Mouse (Mus musculus): Measurements from ENCODE around the gene Dffa. TPM values are rescaled to one million over a fixed set of nuclear protein-coding genes. Genes with fewer than 3 reads are reported as not detected.
"Not testable (repeated sequence)": the region's sequence is repeated elsewhere in the genome, so short reads cannot be mapped to it uniquely, and the experiment has no call there.

Dffa gene
- polyA plus RNA-seq, 1 experiment from 2014 or later: 30.2 TPM

DNA sequence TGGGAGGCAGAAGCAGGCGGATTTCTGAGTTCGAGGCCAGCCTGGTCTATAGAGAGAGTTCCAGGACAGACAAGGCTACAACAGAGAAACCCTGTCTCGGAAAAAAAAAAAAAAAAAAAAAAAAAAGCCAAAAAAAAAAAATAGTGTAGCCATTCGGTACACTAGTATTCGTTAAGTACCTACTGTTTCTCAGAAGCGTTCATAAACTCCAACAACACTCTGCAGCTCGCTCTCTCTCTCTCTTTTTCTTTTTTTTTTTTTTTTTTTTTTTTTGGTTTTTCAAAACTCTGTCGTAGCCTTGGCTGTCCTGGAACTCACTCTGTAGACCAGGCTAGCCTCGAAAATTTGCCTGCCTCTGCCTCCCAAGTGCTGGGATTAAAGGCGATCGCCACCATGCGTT is 3.5 kb upstream of the Dffa start:
- H3K27ac ChIP-seq; H3K4me3 ChIP-seq; H3K36me3 ChIP-seq; H3K9me3 ChIP-seq (replicated peaks); H3K9ac ChIP-seq; H3K27me3 ChIP-seq; H3K4me2 ChIP-seq (replicated peaks); ATAC-seq (ENCODE audit: low FRiP score): not testable (repeated sequence)
- WGBS: 87% methylated on average over 12 of the region's 12 CpGs
- peaks cover 23% of the 10 kb centered on the region for H3K4me1 ChIP-seq

DNA sequence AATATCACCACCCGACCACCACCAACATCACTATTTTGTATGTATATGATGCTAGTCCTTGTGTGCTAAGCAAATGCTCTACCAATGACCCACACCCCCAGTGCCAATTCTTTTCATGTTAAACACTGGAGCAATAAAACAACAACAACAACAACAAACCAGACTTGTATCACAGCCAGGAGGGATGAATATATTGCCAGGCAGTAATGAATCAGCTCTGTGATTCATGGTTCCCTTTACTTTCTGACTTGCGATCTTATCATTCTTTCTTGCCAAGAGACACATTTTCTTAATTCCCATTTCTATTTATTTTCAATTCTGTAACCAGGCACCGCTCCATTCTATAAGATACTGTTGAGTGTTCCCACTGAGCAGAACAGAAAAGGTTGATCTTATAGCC is 2.5 kb upstream of the Dffa start:
- ATAC-seq (ENCODE audit: low FRiP score): no peak
- H3K4me2 ChIP-seq (replicated peaks): no peak overlapping the region
- H3K4me3 ChIP-seq: no peak overlapping the region
- 80% methylated on average over 3 of the region's 3 CpGs for WGBS
- no peak overlapping the region for H3K27ac ChIP-seq
- peaks cover 23% of the 10 kb centered on the region for H3K4me1 ChIP-seq
- H3K36me3 ChIP-seq: peaks cover 4% of the 10 kb centered on the region
- no peaks in the 10 kb centered on the region for H3K9me3 ChIP-seq (replicated peaks)
- no peaks in the 10 kb centered on the region for H3K27me3 ChIP-seq
- H3K9ac ChIP-seq: no peak overlapping the region

DNA sequence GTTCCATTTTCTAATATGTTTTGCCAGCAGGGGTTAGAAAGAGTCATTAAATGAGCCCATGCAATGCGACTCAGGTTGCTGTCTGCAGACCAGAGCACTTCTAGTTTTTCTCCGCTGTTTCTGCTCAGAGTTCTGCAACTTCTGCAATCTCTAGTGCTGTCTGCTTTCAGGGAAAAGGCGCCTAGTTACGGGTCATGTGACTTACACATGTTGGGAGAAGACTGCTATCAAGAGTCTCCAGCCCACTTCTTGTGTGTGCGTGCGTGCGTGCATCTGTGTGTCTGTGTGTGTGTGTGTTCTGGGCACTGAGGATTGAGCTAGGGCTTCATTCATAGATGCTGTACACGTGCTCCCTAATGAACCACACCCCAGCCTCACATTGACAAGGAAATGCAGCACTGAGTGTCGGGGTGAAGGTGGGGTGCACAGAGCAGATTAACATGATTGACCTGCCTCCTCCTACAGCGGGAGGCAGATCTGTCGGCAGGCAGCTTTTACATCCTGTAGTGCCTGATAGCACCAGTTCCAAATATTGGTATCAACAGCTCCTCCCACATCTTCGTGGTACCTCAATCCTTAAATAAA is 16.1 kb downstream of the Dffa start:
- not testable (repeated sequence) for H3K4me1 ChIP-seq; ATAC-seq (ENCODE audit: low FRiP score); H3K27me3 ChIP-seq; H3K9me3 ChIP-seq (replicated peaks); H3K27ac ChIP-seq; H3K4me3 ChIP-seq; H3K4me2 ChIP-seq (replicated peaks); H3K9ac ChIP-seq
- H3K36me3 ChIP-seq: peaks cover 31% of the 10 kb centered on the region
- 85% methylated on average over 12 of the region's 12 CpGs for WGBS

DNA sequence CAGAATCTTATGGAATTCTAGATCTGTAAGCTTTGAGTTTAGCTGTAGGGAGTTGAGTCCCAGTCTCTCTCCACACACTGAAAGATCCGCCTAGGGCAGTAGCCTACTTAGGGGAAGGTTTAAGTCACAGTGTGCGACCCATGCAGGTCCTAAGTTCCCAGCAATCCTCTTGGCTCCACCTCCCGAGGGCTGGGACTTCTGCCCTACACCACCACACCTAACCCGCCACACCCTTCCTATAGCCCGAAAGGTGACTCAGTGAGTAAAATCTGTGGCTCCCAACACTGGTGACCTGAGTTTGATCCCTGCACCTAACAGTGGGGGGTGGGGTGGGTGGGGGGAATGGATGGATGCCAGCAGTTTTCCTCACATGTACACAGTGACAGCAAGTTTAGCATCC is 19.5 kb downstream of the Dffa start:
- no peak overlapping the region for H3K27ac ChIP-seq
- H3K4me1 ChIP-seq: no peaks in the 10 kb centered on the region
- H3K9ac ChIP-seq: no peak overlapping the region
- no peak overlapping the region for H3K4me2 ChIP-seq (replicated peaks)
- H3K4me3 ChIP-seq: no peak overlapping the region
- H3K9me3 ChIP-seq (replicated peaks): no peaks in the 10 kb centered on the region
- no peaks in the 10 kb centered on the region for H3K27me3 ChIP-seq
- WGBS: 75% methylated on average over 5 of the region's 5 CpGs
- no peak for ATAC-seq (ENCODE audit: low FRiP score)
- H3K36me3 ChIP-seq: peaks cover 31% of the 10 kb centered on the region

DNA sequence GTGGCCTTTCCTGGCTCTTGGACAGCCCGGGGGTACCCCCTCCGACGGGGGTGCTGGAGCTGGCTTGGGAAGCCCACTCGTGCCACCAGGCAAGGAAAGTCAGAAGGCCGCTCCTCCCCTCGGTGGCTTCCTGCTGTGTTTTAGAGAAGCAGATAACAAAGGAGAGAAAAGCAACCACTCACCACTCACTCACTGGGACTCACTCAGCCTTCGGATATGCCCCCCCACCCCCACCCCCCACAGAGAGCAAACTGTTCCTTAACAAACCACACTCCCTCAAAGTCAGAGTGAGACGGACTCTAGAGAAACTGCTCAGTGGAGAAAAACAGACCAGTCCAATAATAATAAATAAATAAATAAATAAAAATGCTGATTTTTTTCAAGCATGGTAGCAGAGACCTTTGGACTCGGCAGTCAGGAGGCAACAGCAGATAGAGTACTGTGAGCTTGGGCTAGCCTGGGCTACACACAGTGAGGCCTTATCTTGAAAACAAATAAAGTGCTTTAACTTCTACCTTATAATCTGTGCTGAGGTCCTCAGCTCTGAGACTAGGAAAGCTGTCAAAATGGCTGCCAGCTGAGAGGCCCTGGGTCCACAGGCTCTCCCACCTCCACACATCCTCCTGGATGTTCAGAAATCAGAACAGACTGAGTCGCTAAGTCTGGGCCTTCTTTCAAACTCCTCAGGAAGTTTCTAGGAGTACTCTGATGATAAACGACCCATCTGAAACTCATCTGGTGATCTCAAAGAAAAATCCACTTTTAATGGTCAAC is 21.6 kb downstream of the Dffa start:
- H3K4me1 ChIP-seq: no peaks in the 10 kb centered on the region
- peaks cover 32% of the 10 kb centered on the region for H3K36me3 ChIP-seq
- WGBS: 36% methylated on average over 11 of the region's 11 CpGs
- H3K4me3 ChIP-seq: no peak overlapping the region
- H3K9ac ChIP-seq: no peak overlapping the region
- H3K9me3 ChIP-seq (replicated peaks): no peaks in the 10 kb centered on the region
- H3K27ac ChIP-seq: no peak overlapping the region
- ATAC-seq (ENCODE audit: low FRiP score): no peak
- H3K27me3 ChIP-seq: no peaks in the 10 kb centered on the region
- no peak overlapping the region for H3K4me2 ChIP-seq (replicated peaks)

DNA sequence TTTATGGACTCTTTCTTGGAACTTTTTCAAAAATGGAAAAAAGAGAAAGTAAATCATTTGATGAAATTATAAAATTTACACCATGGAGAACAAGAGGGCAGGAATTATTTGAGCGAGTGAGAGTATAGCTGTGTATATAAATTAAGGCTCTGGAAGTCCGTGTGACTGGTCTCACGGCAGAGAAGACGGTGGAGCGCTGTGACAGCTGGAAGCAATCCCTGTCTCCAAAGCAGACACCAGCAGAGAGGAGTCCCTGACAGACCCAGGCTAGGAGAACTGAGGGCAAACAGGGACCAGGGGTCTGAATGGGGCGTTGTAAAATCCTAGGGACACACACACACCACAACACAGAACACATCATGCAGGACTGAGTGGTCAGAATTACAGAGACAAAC is 22.2 kb downstream of the Dffa start:
- Histone ChIP-seq H3K36me3 (peaks cover 34% of the 10 kb centered on the region), H3K9me3 (replicated peaks) (no peaks in the 10 kb centered on the region), H3K4me2 (replicated peaks) (no peak overlapping the region), H3K4me1 (no peaks in the 10 kb centered on the region), H3K27me3 (no peaks in the 10 kb centered on the region), H3K9ac (no peak overlapping the region), H3K27ac (no peak overlapping the region), H3K4me3 (no peak overlapping the region)
- 78% methylated on average over 6 of the region's 6 CpGs for WGBS
- ATAC-seq (ENCODE audit: low FRiP score): no peak

DNA sequence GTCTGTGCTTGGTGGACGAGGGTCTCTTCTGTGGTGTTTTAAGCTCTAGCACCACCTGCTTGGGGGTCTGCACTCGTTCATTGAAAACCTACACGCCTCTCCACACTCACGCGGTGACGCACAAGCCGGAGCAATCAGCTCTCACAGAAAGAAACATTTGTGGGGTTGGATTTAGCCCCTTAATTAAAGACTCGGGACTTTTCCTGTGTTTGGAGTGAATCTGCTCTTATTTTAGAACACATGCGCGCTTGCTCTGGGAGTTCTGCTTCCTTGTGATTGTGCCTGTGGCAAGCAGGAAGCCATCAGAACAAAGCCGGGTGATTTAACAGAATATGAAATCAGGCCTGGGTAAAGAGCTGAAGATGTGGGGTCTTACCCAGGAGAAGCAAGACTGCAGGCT is 22.7 kb downstream of the Dffa start, which contains the start of gene Cort:
Gene Cort (minus strand): TSS at position 101 of the 400 bp plus-strand sequence.
- 92% methylated on average over 11 of the region's 11 CpGs for WGBS

DNA sequence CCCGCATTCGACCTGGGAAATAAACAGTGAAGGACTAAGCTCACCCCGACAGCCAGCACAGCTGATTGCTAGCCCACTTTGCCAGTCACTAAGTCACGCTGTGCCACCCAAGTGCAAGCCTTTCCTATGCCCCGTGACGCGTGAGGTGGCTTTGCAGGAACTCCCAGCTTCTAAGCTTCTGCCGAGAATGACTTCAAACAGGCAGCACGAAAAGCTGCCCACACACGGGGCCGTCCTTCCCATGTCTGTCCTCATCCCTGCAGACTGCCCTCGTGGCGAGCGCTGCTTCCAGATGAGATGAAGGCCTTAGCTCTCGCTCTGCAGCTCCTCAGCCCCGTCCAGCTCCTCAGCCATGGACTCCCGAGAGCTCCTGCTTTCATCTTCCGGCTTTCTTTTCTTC is 24.5 kb downstream of the Dffa start:
- no peaks in the 10 kb centered on the region for H3K9me3 ChIP-seq (replicated peaks)
- H3K4me1 ChIP-seq: no peaks in the 10 kb centered on the region
- no peak overlapping the region for H3K27ac ChIP-seq
- no peak for ATAC-seq (ENCODE audit: low FRiP score)
- no peaks in the 10 kb centered on the region for H3K27me3 ChIP-seq
- 79% methylated on average over 18 of the region's 18 CpGs for WGBS
- H3K4me3 ChIP-seq: no peak overlapping the region
- peaks cover 34% of the 10 kb centered on the region for H3K36me3 ChIP-seq
- no peak overlapping the region for H3K4me2 ChIP-seq (replicated peaks)
- no peak overlapping the region for H3K9ac ChIP-seq

More for the DNA sequence above, 22.7 kb downstream of the Dffa start, which contains the start of gene Cort:
- Histone ChIP-seq H3K36me3 (peaks cover 32% of the 10 kb centered on the region), H3K9ac (no peak within 1 kb of the TSS), H3K4me1 (no peaks in the 10 kb centered on the region), H3K9me3 (replicated peaks) (no peaks in the 10 kb centered on the region), H3K27ac (no peak within 1 kb of the TSS), H3K4me3 (no peak within 1 kb of the TSS), H3K4me2 (replicated peaks) (no peak within 1 kb of the TSS), H3K27me3 (no peaks in the 10 kb centered on the region)
- no peak for ATAC-seq (ENCODE audit: low FRiP score)

DNA sequence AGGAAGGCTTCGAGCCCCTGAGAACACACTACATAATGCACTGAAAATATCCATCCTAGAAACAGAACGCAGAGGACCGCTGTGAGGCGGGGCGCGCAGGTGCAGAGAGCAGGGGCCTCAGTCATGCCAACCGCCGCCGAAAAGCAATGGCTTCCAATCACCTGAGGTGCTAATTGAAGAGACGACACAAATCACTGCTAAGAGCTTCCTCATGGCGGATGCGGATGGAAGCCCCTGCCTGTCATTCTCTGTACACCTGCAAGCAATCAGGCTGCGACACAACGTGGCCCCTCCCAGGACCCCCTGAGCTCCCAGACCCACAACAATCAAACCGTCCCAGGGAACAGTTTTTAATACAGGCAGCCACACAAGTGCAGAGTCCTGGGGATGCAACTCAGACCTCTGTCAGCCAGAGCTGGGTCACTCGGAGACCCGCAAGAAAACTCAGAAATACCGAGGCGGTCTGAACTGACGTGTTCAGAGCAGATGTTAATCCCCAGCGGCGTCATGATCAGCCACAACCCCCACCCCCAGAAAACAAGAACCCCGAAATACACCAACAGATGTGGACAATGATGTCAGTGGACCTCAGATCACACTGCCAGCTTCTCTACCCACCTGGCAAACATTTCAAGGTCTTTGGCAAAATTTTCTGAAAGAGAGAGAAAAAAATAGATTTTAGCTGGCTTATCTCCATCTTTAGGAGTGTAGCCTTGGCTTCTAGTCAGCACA is 27.2 kb downstream of the Dffa start:
- Histone ChIP-seq H3K4me2 (replicated peaks) (no peak overlapping the region), H3K36me3 (peaks cover 34% of the 10 kb centered on the region), H3K27ac (no peak overlapping the region), H3K27me3 (no peaks in the 10 kb centered on the region), H3K9me3 (replicated peaks) (no peaks in the 10 kb centered on the region), H3K4me1 (peaks cover 1% of the 10 kb centered on the region; the same call in 1 of the 2 replicates), H3K9ac (no peak overlapping the region), H3K4me3 (no peak overlapping the region)
- 87% methylated on average over 23 of the region's 23 CpGs for WGBS
- no peak for ATAC-seq (ENCODE audit: low FRiP score)

DNA sequence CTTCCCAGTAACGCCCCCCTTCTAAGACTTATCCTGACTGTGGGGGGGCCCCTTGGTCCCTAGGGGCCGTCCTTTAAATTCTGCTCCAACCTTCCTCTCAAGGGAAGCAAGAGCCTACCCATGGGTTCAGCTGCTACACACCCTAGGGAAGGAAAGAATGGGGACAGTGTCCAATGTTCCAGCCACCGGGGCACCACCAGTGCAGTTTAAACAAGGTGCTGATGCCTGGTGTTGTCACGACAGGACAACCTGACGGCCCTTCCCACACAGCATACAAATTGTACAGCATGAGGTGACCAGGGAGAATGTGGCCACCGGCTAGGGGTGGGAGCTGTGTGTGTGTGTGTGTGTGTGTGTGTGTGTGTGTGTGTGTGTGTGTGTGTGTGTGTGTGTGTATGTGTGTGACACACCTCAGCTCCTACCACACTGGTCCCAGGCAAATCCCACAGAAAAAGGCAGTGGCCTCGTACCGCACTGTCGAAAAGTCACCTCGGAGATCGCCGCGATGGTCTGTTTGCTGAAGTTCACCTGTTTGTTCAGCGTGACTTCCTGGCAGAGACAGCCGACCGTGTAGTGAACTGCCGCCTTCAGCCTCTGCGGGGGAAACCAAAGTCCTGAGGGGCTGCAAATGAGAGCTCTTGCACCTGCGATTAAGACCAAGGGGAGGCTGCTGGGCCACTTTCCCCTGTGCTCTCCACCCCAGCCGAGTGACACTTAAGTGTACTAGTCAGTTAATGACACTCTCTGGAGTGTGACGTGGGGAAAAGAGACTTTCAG is 28.0 kb downstream of the Dffa start:
- ATAC-seq (ENCODE audit: low FRiP score): no peak
- H3K36me3 ChIP-seq: peaks cover 34% of the 10 kb centered on the region
- peaks cover 9% of the 10 kb centered on the region for H3K4me1 ChIP-seq
- no peak overlapping the region for H3K4me3 ChIP-seq
- H3K27ac ChIP-seq: no peak overlapping the region
- no peaks in the 10 kb centered on the region for H3K9me3 ChIP-seq (replicated peaks)
- H3K9ac ChIP-seq: no peak overlapping the region
- WGBS: 80% methylated on average over 21 of the region's 21 CpGs
- H3K4me2 ChIP-seq (replicated peaks): no peak overlapping the region
- H3K27me3 ChIP-seq: no peaks in the 10 kb centered on the region

DNA sequence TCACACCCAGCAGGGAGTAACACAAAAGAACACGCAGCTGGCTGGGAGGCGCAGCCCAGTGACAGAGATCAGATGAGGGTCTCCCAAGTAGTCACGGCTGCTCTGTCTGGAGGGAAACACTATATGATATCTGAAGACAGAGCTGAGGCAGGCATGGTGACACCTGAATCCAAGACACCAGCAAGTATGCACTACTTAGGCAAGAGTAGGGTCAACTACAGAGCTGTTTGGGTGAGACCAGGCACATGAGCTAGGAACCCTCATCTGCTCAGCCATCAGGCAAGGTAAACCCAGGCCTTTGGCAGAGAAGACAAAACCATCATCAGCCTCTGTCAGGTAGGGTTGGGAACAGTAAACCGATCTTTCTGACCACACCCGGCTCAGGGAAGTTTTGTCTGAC is 29.4 kb downstream of the Dffa start:
- peaks cover 24% of the 10 kb centered on the region for H3K36me3 ChIP-seq
- H3K4me2 ChIP-seq (replicated peaks): no peak overlapping the region
- no peaks in the 10 kb centered on the region for H3K9me3 ChIP-seq (replicated peaks)
- no peak for ATAC-seq (ENCODE audit: low FRiP score)
- no peaks in the 10 kb centered on the region for H3K27me3 ChIP-seq
- no peak overlapping the region for H3K27ac ChIP-seq
- H3K4me1 ChIP-seq: peaks cover 9% of the 10 kb centered on the region
- H3K4me3 ChIP-seq: no peak overlapping the region
- H3K9ac ChIP-seq: no peak overlapping the region
- 78% methylated on average over 5 of the region's 5 CpGs for WGBS

Measured in hindbrain, embryonic 12.5 days (tissue).